Mouse (Mus musculus) embryonic facial prominence, embryonic 13.5 days (tissue): ENCODE data around the gene Pcyt2. TPM values are rescaled to one million over a fixed set of nuclear protein-coding genes. Genes with fewer than 3 reads are reported as not detected.

Experiments
- ATAC-seq: fragments of 200-750 bp; cut with Nextera tagmentation; 2 replicates; pipeline ENCODE4 v1.8.0; 2017; ENCODE audit warnings: low read depth; ENCODE audit not compliant: insufficient number of reproducible peaks, insufficient read depth, low FRiP score, low TSS enrichment
- H3K27ac ChIP-seq: fragments of 300-500 bp; sonication (generic); 2 replicates; pipeline ENCODE4 v1.5.1; 2015; ENCODE audit warnings: moderate library complexity, mild to moderate bottlenecking, inconsistent platforms
- H3K27me3 ChIP-seq: fragments of 300-500 bp; sonication (generic); 2 replicates; pipeline ENCODE4 v1.6.1; 2015; ENCODE audit warnings: mild to moderate bottlenecking, inconsistent platforms
- H3K36me3 ChIP-seq: fragments of 300-500 bp; sonication (generic); 2 replicates; pipeline ENCODE4 v1.6.1; 2015; ENCODE audit warnings: mild to moderate bottlenecking, inconsistent platforms
- H3K4me1 ChIP-seq: fragments of 300-500 bp; sonication (generic); 2 replicates; pipeline ENCODE4 v1.6.1; 2015; ENCODE audit warnings: inconsistent platforms
- H3K4me2 ChIP-seq: fragments of 300-500 bp; sonication (generic); 2 replicates; pipeline ENCODE4 v1.6.1; 2015; ENCODE audit warnings: moderate library complexity, mild to moderate bottlenecking, inconsistent platforms
- H3K4me3 ChIP-seq: fragments of 300-500 bp; sonication (generic); 2 replicates; pipeline ENCODE4 v1.5.1; 2015; ENCODE audit warnings: mild to moderate bottlenecking, inconsistent platforms
- H3K9ac ChIP-seq: fragments of 300-500 bp; sonication (generic); 2 replicates; pipeline ENCODE4 v1.6.1; 2015; ENCODE audit warnings: mild to moderate bottlenecking, inconsistent platforms
- H3K9me3 ChIP-seq: fragments of 300-500 bp; sonication (generic); 2 replicates; pipeline ENCODE4 v1.6.1; 2016; ENCODE audit warnings: inconsistent platforms
- WGBS: fragments of 180-500 bp; shearing (Covaris S2); methylation state at CpG from one replicate; pipeline ENCODE4 v1.1.7; 2015; ENCODE audit warnings: mixed read lengths; 5-methylcytosine and 5-hydroxymethylcytosine counted together
- polyA plus RNA-seq: library from polyadenylated mRNA; unstranded; fragments of >200 nt; fragmentation: Nextera tagmentation; extraction: Ambion mirVana; gene quantifications from 2 replicates; pipeline ENCODE4 v1.2.1, GENCODE M21; 2015

The Pcyt2 gene
- polyA plus RNA-seq, 1 experiment from 2014 or later: 150 TPM

- Histone ChIP-seq H3K4me3 (peak overlapping the region; percentile 99), H3K9ac (peak overlapping the region; percentile 85), H3K4me1 (peaks cover 19% of the 10 kb centered on the region), H3K4me2 (peak overlapping the region; percentile 99), H3K9me3 (no peaks in the 10 kb centered on the region), H3K27me3 (no peaks in the 10 kb centered on the region), H3K27ac (peak overlapping the region; percentile 71), H3K36me3 (peaks cover 63% of the 10 kb centered on the region)
- ATAC-seq: peak; percentile 63; the same call in 1 of the 2 replicates
- WGBS: under 1% methylated on average over 53 of the region's 53 CpGs
Measured at GRCm38 (mm10) chr11:120624680-120625111, 7.0 kb upstream of the Pcyt2 start.

DNA sequence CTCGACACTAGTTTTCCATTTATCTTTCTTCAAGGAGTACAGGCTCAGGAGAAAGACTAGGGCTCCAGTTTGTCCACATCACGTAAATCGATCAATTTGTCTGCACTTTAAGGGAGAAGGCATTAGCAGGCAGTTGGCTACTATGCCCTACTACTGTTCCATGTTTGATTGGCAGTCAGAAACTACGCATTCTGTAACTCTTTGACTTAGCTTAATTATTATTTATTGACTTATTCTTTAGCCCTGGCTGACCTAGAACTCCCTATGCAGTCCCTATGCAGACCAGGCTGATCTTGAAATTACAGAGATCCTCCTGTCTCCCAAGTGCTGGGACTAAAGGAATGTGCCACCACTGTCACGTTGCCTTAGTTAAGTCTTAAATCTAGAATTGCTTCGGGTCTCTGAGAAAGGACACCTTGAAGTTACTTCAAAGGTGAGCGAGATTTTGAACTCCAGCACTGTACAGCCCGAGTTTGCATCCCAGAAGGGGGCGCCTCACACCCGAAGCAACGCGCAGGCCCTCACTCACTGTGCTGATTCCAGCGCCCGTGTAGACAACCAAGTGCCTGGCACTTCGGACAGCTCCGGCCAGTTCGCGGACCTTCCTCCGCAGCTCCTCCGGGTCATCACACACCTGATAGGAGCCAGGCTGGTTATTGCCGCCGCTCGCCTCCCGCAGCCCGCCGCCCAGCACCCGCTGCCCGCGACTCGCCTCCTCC is 6.4 kb upstream of the Pcyt2 start:
- H3K36me3 ChIP-seq: peaks cover 60% of the 10 kb centered on the region
- H3K4me3 ChIP-seq: peak overlapping the region; percentile 99
- H3K4me2 ChIP-seq: peak overlapping the region; percentile 99
- no peak for ATAC-seq
- H3K27me3 ChIP-seq: no peaks in the 10 kb centered on the region
- WGBS: 12% methylated on average over 30 of the region's 30 CpGs
- peaks cover 17% of the 10 kb centered on the region for H3K4me1 ChIP-seq
- peak overlapping the region; percentile 85 for H3K9ac ChIP-seq
- H3K27ac ChIP-seq: peak overlapping the region; percentile 71
- H3K9me3 ChIP-seq: no peaks in the 10 kb centered on the region

- H3K9me3 ChIP-seq: no peaks in the 10 kb centered on the region
- peaks cover 17% of the 10 kb centered on the region for H3K4me1 ChIP-seq
- H3K27me3 ChIP-seq: no peaks in the 10 kb centered on the region
- no peak overlapping the region for H3K9ac ChIP-seq
- no peak overlapping the region for H3K27ac ChIP-seq
- no peak overlapping the region for H3K4me2 ChIP-seq
- H3K36me3 ChIP-seq: peaks cover 64% of the 10 kb centered on the region
- no peak for ATAC-seq
- WGBS: 91% methylated on average over 6 of the region's 6 CpGs
- H3K4me3 ChIP-seq: no peak overlapping the region
Measured at GRCm38 (mm10) chr11:120622805-120623204, 5.1 kb upstream of the Pcyt2 start.

GRCm38 (mm10) chr11:120620195-120620594 is 2.5 kb upstream of the Pcyt2 start:
- Histone ChIP-seq H3K27ac (no peak overlapping the region), H3K4me3 (no peak overlapping the region), H3K36me3 (peaks cover 52% of the 10 kb centered on the region), H3K9me3 (no peaks in the 10 kb centered on the region), H3K4me2 (no peak overlapping the region), H3K4me1 (peaks cover 26% of the 10 kb centered on the region), H3K27me3 (no peaks in the 10 kb centered on the region), H3K9ac (no peak overlapping the region)
- WGBS: 91% methylated on average over 14 of the region's 14 CpGs
- ATAC-seq: no peak

DNA sequence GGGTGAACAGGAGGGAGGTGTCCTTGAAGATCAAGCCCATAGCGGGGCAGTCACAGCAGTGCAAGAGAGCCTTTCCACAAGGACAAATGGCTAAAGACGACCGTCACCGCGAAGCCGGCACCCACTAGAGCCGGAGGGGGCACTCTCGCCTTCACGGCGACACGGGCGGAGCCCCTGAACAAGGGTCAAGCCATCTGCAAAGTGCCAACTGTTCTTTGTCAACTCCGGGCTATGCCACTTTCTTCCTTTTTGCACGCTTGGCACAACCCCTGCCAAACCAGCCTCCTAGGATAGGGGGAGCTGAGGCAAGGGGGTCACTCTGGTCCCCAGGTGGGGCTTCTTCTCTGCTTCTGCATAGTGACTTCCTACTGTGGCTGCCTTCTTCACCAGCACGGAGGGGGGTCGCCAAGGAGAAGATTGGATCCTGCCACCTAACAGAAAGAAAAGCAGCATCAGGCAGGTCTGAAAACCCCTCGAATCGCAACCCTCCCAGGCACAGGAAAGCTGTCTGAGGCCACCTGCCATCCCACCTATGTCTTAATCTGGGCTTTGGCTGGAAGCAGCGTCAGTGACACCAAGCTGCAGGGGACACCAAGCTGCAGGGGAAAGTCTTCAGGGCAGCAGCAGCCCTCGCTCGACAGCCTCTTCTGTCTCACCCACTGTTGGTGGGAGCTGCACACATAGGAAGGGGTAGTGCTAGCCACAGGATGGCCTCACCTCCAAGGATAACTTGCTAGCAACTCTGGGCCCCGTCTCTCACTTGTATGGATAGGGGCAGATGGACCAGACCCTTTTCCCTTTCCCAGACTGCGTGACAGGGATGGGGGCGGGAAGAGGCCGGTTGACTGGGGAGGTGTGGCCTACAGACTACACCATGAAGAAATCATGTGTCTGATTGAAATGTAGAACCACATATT is 1.1 kb upstream of the Pcyt2 start:
- peaks cover 20% of the 10 kb centered on the region for H3K4me1 ChIP-seq
- no peak overlapping the region for H3K4me2 ChIP-seq
- H3K27ac ChIP-seq: no peak overlapping the region
- no peaks in the 10 kb centered on the region for H3K27me3 ChIP-seq
- peaks cover 62% of the 10 kb centered on the region for H3K36me3 ChIP-seq
- WGBS: 93% methylated on average over 25 of the region's 25 CpGs
- no peaks in the 10 kb centered on the region for H3K9me3 ChIP-seq
- H3K4me3 ChIP-seq: peak overlapping the region; percentile 86; the same call in 1 of the 2 replicates
- H3K9ac ChIP-seq: no peak overlapping the region
- ATAC-seq: no peak

DNA sequence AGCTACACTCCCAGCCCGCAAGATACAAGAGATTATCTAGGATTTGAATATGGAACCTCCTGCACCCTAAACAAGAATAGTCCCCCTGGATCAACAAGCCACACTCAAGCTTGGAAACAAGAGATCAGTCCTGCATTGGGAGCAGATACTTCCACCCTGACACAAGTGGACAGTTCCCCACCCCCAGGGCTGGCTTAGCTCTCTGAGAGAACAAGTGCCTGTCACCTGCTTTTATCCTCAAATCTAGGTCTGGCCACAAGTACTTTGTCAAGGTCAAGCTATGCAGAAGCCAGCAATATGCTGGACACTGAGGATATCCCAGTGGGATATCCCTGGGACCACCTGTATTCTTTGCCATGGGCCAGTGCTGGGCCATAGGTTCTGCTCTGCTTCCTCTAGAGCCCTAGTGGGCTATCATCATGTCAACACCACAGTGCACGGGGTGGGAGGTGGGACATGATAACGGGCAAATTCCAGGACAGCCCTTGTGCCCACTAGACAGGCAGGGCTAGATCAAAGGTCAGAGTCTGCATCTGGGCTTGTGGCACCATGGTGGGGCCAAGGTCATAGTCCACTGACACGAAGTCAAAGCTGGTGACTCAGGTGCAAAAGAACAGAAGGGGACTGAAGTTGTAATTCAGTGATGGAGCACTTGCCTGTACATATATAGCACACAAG is 980 bp downstream of the Pcyt2 start:
- Histone ChIP-seq H3K36me3 (peaks cover 68% of the 10 kb centered on the region), H3K9ac (peak overlapping the region; percentile 88), H3K27ac (peak overlapping the region; percentile 75; the same call in 1 of the 2 replicates), H3K4me1 (peaks cover 17% of the 10 kb centered on the region), H3K4me2 (peak overlapping the region; percentile 78), H3K9me3 (no peaks in the 10 kb centered on the region), H3K27me3 (no peaks in the 10 kb centered on the region), H3K4me3 (peak overlapping the region; percentile 86)
- WGBS: 56% methylated on average over 4 of the region's 4 CpGs
- no peak for ATAC-seq

GRCm38 (mm10) chr11:120615606-120616203 is 2.0 kb downstream of the Pcyt2 start:
- no peak overlapping the region; the same call in 1 of the 2 replicates for H3K4me3 ChIP-seq
- ATAC-seq: no peak
- H3K4me2 ChIP-seq: no peak overlapping the region
- 0 out of 2 replicates have a peak overlapping the region, but pooled peaks have one; percentile 23 for H3K9ac ChIP-seq
- H3K36me3 ChIP-seq: peaks cover 69% of the 10 kb centered on the region
- no peaks in the 10 kb centered on the region for H3K27me3 ChIP-seq
- no peaks in the 10 kb centered on the region for H3K9me3 ChIP-seq
- peaks cover 17% of the 10 kb centered on the region for H3K4me1 ChIP-seq
- WGBS: 90% methylated on average over 11 of the region's 11 CpGs
- H3K27ac ChIP-seq: no peak overlapping the region

- no peak overlapping the region for H3K9ac ChIP-seq
- peaks cover 17% of the 10 kb centered on the region for H3K4me1 ChIP-seq
- no peak overlapping the region for H3K4me3 ChIP-seq
- H3K27me3 ChIP-seq: no peaks in the 10 kb centered on the region
- WGBS: 95% methylated on average over 6 of the region's 6 CpGs
- H3K27ac ChIP-seq: no peak overlapping the region
- no peaks in the 10 kb centered on the region for H3K9me3 ChIP-seq
- ATAC-seq: no peak
- H3K4me2 ChIP-seq: no peak overlapping the region
- peaks cover 69% of the 10 kb centered on the region for H3K36me3 ChIP-seq
Measured at GRCm38 (mm10) chr11:120615167-120615566, 2.6 kb downstream of the Pcyt2 start.

GRCm38 (mm10) chr11:120613976-120614375 is 3.8 kb downstream of the Pcyt2 start:
- no peak overlapping the region for H3K4me2 ChIP-seq
- H3K27me3 ChIP-seq: peaks cover 4% of the 10 kb centered on the region
- H3K27ac ChIP-seq: no peak overlapping the region
- no peak for ATAC-seq
- H3K36me3 ChIP-seq: peaks cover 64% of the 10 kb centered on the region
- no peak overlapping the region for H3K4me3 ChIP-seq
- WGBS: 88% methylated on average over 8 of the region's 8 CpGs
- no peak overlapping the region; the same call in 1 of the 2 replicates for H3K9ac ChIP-seq
- H3K9me3 ChIP-seq: no peaks in the 10 kb centered on the region
- H3K4me1 ChIP-seq: peaks cover 21% of the 10 kb centered on the region

- Histone ChIP-seq H3K27me3 (peaks cover 9% of the 10 kb centered on the region), H3K27ac (no peak overlapping the region), H3K9ac (no peak overlapping the region), H3K4me3 (no peak overlapping the region), H3K9me3 (no peaks in the 10 kb centered on the region), H3K4me1 (peaks cover 26% of the 10 kb centered on the region), H3K4me2 (no peak overlapping the region), H3K36me3 (peaks cover 59% of the 10 kb centered on the region)
- WGBS: 86% methylated on average over 10 of the region's 10 CpGs
- ATAC-seq: no peak
Measured at GRCm38 (mm10) chr11:120613481-120613972, 4.2 kb downstream of the Pcyt2 start.

DNA sequence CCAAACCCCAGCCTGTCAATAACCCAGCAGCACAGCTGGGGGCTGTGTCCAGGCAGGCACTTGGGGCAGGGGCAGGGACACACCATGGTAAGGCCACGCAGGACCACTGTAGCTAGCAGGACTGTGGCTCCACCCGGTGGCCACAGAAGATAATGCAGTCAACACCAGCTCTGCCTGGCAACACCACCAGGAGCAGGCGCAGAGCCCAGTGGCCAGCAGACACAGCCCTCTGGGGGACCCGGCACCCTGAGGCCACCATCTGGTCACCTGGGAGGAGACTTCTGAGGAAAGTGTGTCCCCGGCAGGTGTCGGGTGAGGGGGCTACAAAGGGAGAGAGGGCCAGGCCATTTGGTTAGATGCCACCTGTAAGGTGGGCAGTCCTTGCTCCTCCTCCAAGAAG is 5.0 kb downstream of the Pcyt2 start:
- Histone ChIP-seq H3K27me3 (peaks cover 16% of the 10 kb centered on the region), H3K36me3 (peaks cover 53% of the 10 kb centered on the region), H3K4me2 (no peak overlapping the region), H3K4me3 (no peak overlapping the region), H3K4me1 (peaks cover 30% of the 10 kb centered on the region), H3K27ac (no peak overlapping the region), H3K9ac (no peak overlapping the region), H3K9me3 (no peaks in the 10 kb centered on the region)
- peak; percentile 20; the same call in 1 of the 2 replicates for ATAC-seq
- 60% methylated on average over 6 of the region's 6 CpGs for WGBS
